Mouse (Mus musculus): ENCODE data around the gene Neurod2. TPM values are rescaled to one million over a fixed set of nuclear protein-coding genes. Genes with fewer than 3 reads are reported as not detected.

Gene Neurod2
- polyA plus RNA-seq, 1 experiment from 2014 or later: not detected

DNA sequence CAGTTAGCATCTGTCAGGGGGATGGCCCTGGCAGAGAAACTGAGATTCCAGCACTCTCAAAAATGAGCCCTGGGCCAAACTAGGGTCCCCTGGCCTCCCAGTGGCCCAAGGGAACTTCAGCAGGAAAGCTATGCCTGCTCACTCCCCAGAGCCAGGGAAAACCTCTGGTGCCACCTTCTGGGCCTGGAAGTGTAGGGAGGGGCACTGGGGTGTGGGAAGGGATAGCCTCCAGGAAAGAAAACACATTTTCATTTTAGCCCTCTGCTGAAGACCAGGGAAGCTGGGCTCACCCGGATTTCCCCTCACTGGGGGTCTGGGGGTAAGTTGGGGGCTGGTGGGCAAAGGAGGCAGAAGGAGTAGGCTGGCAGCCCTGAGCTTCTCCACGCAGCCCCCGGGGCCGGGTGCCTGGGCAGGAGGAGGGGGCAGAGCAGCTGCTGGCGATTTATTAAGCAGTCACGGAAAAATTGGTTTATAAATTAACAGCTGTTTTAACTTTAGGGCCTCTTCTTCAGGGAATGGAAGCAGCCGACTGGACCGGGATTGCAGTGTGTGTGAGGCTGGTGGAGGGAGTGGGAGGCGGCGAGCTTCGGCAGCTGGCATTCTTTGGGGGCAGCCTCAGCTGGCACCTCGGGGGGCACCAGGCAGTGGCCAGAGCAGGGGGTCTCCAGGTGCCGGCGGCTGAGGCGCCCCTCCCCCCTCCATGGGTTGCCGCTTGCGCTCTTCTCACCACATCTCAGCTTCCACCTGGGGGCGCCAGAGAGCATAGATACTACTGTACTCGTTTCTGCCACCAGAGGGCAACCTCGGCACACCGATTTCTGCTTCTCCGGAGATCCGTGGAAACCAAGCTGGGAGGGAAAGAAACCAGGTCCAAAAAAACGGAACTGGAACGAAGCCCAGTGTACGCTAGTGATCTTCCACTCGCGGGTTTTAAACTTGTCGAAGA, 12.8 kb upstream of the Neurod2 start:
- WGBS: 2% methylated on average over 29 of the region's 29 CpGs
- Histone ChIP-seq H3K9me3 (ENCODE audit: low read length) (no peaks in the 10 kb centered on the region), H3K27me3 (ENCODE audit: insufficient read depth, low read length) (peaks cover 70% of the 10 kb centered on the region), H3K36me3 (ENCODE audit: insufficient read depth, low read length) (no peaks in the 10 kb centered on the region), H3K4me2 (replicated peaks; ENCODE audit: low read depth, low read length) (peak overlapping the region; percentile 61), H3K4me3 (ENCODE audit: low read length) (peak overlapping the region; percentile 41), H3K4me1 (ENCODE audit: insufficient read depth, low read length) (peaks cover 26% of the 10 kb centered on the region), H3K9ac (replicated peaks; ENCODE audit: low read length) (peak overlapping the region; percentile 44; the same call in 1 of the 2 replicates), H3K27ac (ENCODE audit: low read length) (peak overlapping the region; percentile 56; the same call in 1 of the 2 replicates)
- peak; percentile 69 for ATAC-seq (ENCODE audit: low FRiP score, low TSS enrichment)

DNA sequence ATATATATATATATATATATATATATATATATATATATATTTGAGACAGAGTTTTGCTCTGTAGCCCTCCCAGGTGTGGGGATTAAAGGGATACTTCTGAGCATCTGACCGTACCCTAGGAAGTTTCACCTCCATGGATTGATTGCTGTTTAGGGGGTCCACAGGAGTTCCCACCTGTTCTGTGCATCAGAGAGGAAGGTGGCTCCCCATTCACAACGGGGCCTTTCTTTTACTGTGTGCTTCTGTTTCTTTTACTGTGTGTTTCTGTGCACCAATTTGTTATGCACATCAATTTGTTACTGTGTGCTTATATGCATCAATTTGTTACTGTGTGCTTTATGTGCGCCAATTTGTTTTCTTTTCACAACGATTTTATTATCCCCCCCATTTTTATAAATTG, 11.7 kb upstream of the Neurod2 start:
- H3K9me3 ChIP-seq (ENCODE audit: low read length): no peaks in the 10 kb centered on the region
- no peak overlapping the region for H3K27ac ChIP-seq (ENCODE audit: low read length)
- peaks cover 26% of the 10 kb centered on the region for H3K4me1 ChIP-seq (ENCODE audit: insufficient read depth, low read length)
- ATAC-seq (ENCODE audit: low FRiP score, low TSS enrichment): no peak
- H3K36me3 ChIP-seq (ENCODE audit: insufficient read depth, low read length): no peaks in the 10 kb centered on the region
- peaks cover 70% of the 10 kb centered on the region for H3K27me3 ChIP-seq (ENCODE audit: insufficient read depth, low read length)
- H3K4me3 ChIP-seq (ENCODE audit: low read length): no peak overlapping the region
- 56% methylated on average over 4 of the region's 4 CpGs for WGBS
- no peak overlapping the region for H3K4me2 ChIP-seq (replicated peaks; ENCODE audit: low read depth, low read length)
- no peak overlapping the region for H3K9ac ChIP-seq (replicated peaks; ENCODE audit: low read length)

DNA sequence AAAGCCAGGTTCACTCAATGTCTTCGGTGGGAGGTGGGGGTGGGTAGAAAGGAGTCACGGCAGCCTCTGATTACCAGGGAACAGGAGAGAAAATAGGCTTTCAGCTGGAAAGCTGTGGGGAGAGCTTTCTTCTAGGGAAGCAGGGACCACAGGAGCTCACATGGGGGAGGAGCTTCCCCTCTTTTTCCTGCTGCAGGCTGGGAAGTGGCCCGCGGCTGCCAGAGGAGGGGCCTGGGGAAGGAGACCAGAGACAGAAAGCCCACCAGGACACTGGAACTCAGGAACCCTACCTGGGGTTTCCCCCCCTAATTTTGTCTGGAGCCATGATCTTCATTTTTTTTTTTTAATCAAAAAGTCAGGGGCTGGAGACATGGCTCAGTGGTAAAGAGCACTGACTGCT, 11.1 kb upstream of the Neurod2 start:
- Histone ChIP-seq H3K4me2 (replicated peaks; ENCODE audit: low read depth, low read length) (no peak overlapping the region), H3K9me3 (ENCODE audit: low read length) (no peaks in the 10 kb centered on the region), H3K27ac (ENCODE audit: low read length) (no peak overlapping the region), H3K4me1 (ENCODE audit: insufficient read depth, low read length) (peaks cover 26% of the 10 kb centered on the region), H3K9ac (replicated peaks; ENCODE audit: low read length) (no peak overlapping the region), H3K27me3 (ENCODE audit: insufficient read depth, low read length) (peaks cover 72% of the 10 kb centered on the region), H3K4me3 (ENCODE audit: low read length) (no peak overlapping the region), H3K36me3 (ENCODE audit: insufficient read depth, low read length) (no peaks in the 10 kb centered on the region)
- ATAC-seq (ENCODE audit: low FRiP score, low TSS enrichment): no peak
- WGBS: 13% methylated on average over 2 of the region's 4 CpGs

GRCm38 (mm10) chr11:98339679-98340287, 10.3 kb upstream of the Neurod2 start:
- ATAC-seq (ENCODE audit: low FRiP score, low TSS enrichment): no peak
- Histone ChIP-seq H3K4me1 (ENCODE audit: insufficient read depth, low read length) (peaks cover 26% of the 10 kb centered on the region), H3K9ac (replicated peaks; ENCODE audit: low read length) (peak overlapping the region; percentile 68; the same call in 1 of the 2 replicates), H3K27ac (ENCODE audit: low read length) (no peak overlapping the region), H3K4me2 (replicated peaks; ENCODE audit: low read depth, low read length) (peak overlapping the region; percentile 99), H3K9me3 (ENCODE audit: low read length) (no peaks in the 10 kb centered on the region), H3K4me3 (ENCODE audit: low read length) (peak overlapping the region; percentile 58), H3K27me3 (ENCODE audit: insufficient read depth, low read length) (peaks cover 74% of the 10 kb centered on the region), H3K36me3 (ENCODE audit: insufficient read depth, low read length) (no peaks in the 10 kb centered on the region)
- WGBS: 9% methylated on average over 11 of the region's 11 CpGs

GRCm38 (mm10) chr11:98339071-98339501, 9.6 kb upstream of the Neurod2 start:
- Histone ChIP-seq H3K27me3 (ENCODE audit: insufficient read depth, low read length) (peaks cover 79% of the 10 kb centered on the region), H3K4me2 (replicated peaks; ENCODE audit: low read depth, low read length) (peak overlapping the region; percentile 99), H3K4me1 (ENCODE audit: insufficient read depth, low read length) (peaks cover 32% of the 10 kb centered on the region), H3K9me3 (ENCODE audit: low read length) (no peaks in the 10 kb centered on the region), H3K9ac (replicated peaks; ENCODE audit: low read length) (peak overlapping the region; percentile 68), H3K27ac (ENCODE audit: low read length) (no peak overlapping the region), H3K36me3 (ENCODE audit: insufficient read depth, low read length) (no peaks in the 10 kb centered on the region), H3K4me3 (ENCODE audit: low read length) (peak overlapping the region; percentile 58)
- 1% methylated on average over 19 of the region's 19 CpGs for WGBS
- no peak for ATAC-seq (ENCODE audit: low FRiP score, low TSS enrichment)

DNA sequence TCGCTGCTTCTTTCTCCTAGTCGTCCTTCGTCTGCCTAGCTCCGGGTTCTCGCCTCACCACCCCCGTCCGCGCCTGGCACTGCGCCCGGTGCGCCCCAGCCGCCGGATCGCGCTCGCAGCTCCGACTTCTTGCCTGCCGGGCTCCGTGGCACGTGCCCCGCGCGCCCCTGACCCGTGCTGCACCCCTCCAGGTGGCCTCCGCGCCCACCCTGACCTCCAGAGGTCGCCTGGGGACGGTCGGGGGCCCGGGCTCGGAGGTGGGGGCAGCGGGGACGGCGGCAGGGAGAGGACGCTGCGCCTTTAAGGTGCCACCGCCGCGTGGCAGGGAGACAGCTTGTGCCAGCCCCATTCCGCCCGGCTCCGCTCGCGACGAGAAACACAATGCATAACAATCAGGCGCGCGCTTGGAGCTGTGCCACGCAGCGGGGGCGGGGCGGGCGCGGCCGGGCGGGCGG, 9.1 kb upstream of the Neurod2 start:
- under 1% methylated on average over 49 of the region's 57 CpGs for WGBS
- no peak for ATAC-seq (ENCODE audit: low FRiP score, low TSS enrichment)
- H3K4me2 ChIP-seq (replicated peaks; ENCODE audit: low read depth, low read length): peak overlapping the region; percentile 99

GRCm38 (mm10) chr11:98336245-98337107, 7.0 kb upstream of the Neurod2 start:
- no peak for ATAC-seq (ENCODE audit: low FRiP score, low TSS enrichment)
- peaks cover 98% of the 10 kb centered on the region for H3K27me3 ChIP-seq (ENCODE audit: insufficient read depth, low read length)
- WGBS: 13% methylated on average over 13 of the region's 13 CpGs
- H3K4me3 ChIP-seq (ENCODE audit: low read length): no peak overlapping the region
- no peaks in the 10 kb centered on the region for H3K36me3 ChIP-seq (ENCODE audit: insufficient read depth, low read length)
- H3K9ac ChIP-seq (replicated peaks; ENCODE audit: low read length): no peak overlapping the region
- no peak overlapping the region for H3K27ac ChIP-seq (ENCODE audit: low read length)
- H3K4me2 ChIP-seq (replicated peaks; ENCODE audit: low read depth, low read length): no peak overlapping the region
- H3K9me3 ChIP-seq (ENCODE audit: low read length): no peaks in the 10 kb centered on the region
- peaks cover 26% of the 10 kb centered on the region for H3K4me1 ChIP-seq (ENCODE audit: insufficient read depth, low read length)

More for the DNA sequence above, 9.1 kb upstream of the Neurod2 start:
- no peak overlapping the region for H3K27ac ChIP-seq (ENCODE audit: low read length)
- H3K4me1 ChIP-seq (ENCODE audit: insufficient read depth, low read length): peaks cover 35% of the 10 kb centered on the region
- H3K9ac ChIP-seq (replicated peaks; ENCODE audit: low read length): peak overlapping the region; percentile 68
- no peaks in the 10 kb centered on the region for H3K36me3 ChIP-seq (ENCODE audit: insufficient read depth, low read length)
- peaks cover 81% of the 10 kb centered on the region for H3K27me3 ChIP-seq (ENCODE audit: insufficient read depth, low read length)
- peak overlapping the region; percentile 58 for H3K4me3 ChIP-seq (ENCODE audit: low read length)
- no peaks in the 10 kb centered on the region for H3K9me3 ChIP-seq (ENCODE audit: low read length)

- 8% methylated on average over 9 of the region's 9 CpGs for WGBS
- no peaks in the 10 kb centered on the region for H3K9me3 ChIP-seq (ENCODE audit: low read length)
- no peak overlapping the region for H3K4me2 ChIP-seq (replicated peaks; ENCODE audit: low read depth, low read length)
- ATAC-seq (ENCODE audit: low FRiP score, low TSS enrichment): no peak
- H3K27me3 ChIP-seq (ENCODE audit: insufficient read depth, low read length): peaks cover 100% of the 10 kb centered on the region
- no peak overlapping the region for H3K27ac ChIP-seq (ENCODE audit: low read length)
- no peak overlapping the region for H3K4me3 ChIP-seq (ENCODE audit: low read length)
- no peaks in the 10 kb centered on the region for H3K36me3 ChIP-seq (ENCODE audit: insufficient read depth, low read length)
- H3K4me1 ChIP-seq (ENCODE audit: insufficient read depth, low read length): peaks cover 26% of the 10 kb centered on the region
- H3K9ac ChIP-seq (replicated peaks; ENCODE audit: low read length): no peak overlapping the region
Observed at GRCm38 (mm10) chr11:98335250-98335649, 5.8 kb upstream of the Neurod2 start.

DNA sequence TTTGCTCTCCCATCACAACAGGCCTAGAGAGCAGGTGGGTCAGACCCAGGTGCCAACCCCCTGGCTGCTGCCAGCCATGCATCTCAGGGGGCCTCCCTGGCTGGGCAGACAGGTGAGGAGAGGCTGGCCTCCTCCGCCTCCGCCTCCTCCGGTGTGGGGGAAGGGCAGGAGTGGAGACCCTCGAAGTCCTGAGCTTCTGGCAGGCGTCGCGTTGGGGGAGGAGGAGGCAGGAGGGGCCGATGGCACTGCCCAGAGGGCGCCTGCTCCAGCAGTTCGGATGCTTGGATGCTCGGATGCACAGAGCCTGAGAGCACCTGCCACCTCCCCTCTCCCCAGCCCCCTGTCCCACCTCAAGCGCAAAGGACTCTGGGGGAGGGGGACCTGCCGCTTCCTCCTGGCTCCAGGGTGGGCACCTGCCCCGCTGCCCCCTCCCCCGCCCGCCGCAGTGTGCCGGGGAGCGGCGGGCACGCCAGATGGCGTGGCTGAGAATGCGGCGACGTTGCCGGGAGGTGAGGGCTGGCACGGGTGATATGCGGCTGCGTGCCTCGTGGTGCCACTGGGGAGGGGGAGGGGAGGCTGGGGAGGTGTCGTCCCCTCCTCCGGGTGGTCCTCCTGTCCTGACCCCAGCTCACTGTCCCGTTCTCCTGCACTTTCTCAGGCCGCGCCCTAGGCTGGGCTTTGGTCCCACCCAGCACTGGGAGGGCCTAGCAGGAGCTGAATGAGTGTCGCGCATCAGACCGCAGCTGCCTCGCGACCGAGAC, 4.7 kb upstream of the Neurod2 start:
- no peaks in the 10 kb centered on the region for H3K36me3 ChIP-seq (ENCODE audit: insufficient read depth, low read length)
- peaks cover 17% of the 10 kb centered on the region for H3K4me1 ChIP-seq (ENCODE audit: insufficient read depth, low read length)
- WGBS: 1% methylated on average over 37 of the region's 41 CpGs
- peaks cover 100% of the 10 kb centered on the region for H3K27me3 ChIP-seq (ENCODE audit: insufficient read depth, low read length)
- no peaks in the 10 kb centered on the region for H3K9me3 ChIP-seq (ENCODE audit: low read length)
- peak overlapping the region; percentile 49 for H3K4me2 ChIP-seq (replicated peaks; ENCODE audit: low read depth, low read length)
- no peak overlapping the region for H3K27ac ChIP-seq (ENCODE audit: low read length)
- H3K4me3 ChIP-seq (ENCODE audit: low read length): peak overlapping the region; percentile 31
- no peak overlapping the region for H3K9ac ChIP-seq (replicated peaks; ENCODE audit: low read length)
- no peak for ATAC-seq (ENCODE audit: low FRiP score, low TSS enrichment)

Data from kidney, embryonic 16.5 days (tissue).